Mouse (Mus musculus) cerebellum, adult 2 months (tissue): Measurements from ENCODE around the gene Cpne5. TPM values are rescaled to one million over a fixed set of nuclear protein-coding genes. Genes with fewer than 3 reads are reported as not detected.

ENCODE experiments used
- DNase-seq, 2 experiments: peaks; one replicate each; pipeline ENCODE4 v3.0.0; 2021
- H3K27ac ChIP-seq: fragments of 200-500 bp; 2 replicates; pipeline ENCODE4 v1.5.1; 2012; ENCODE audit warnings: low read length, control low read depth, inconsistent platforms; ENCODE audit not compliant: insufficient read depth
- H3K27me3 ChIP-seq: fragments of 200-500 bp; 2 replicates; pipeline ENCODE4 v1.6.1; 2012; ENCODE audit warnings: inconsistent platforms, mild to moderate bottlenecking, low read length, moderate library complexity; ENCODE audit not compliant: control insufficient read depth, insufficient read depth
- H3K4me1 ChIP-seq: fragments of 200-500 bp; 2 replicates; pipeline ENCODE4 v1.6.1; 2011; ENCODE audit warnings: low read length; ENCODE audit not compliant: control insufficient read depth, insufficient read depth
- H3K4me3 ChIP-seq: fragments of 200-500 bp; replicated peaks from 2 replicates; pipeline ENCODE3; 2011; ENCODE audit warnings: mild to moderate bottlenecking, low read depth, low read length, control low read depth; ENCODE audit not compliant: insufficient read depth
- CTCF ChIP-seq: fragments of 200-500 bp; IDR thresholded peaks from 2 replicates; pipeline ENCODE4 v1.5.1; 2011; ENCODE audit warnings: low read depth, mild to moderate bottlenecking, control low read depth, low read length, moderate library complexity, borderline replicate concordance; ENCODE audit not compliant: insufficient read depth
- POLR2A ChIP-seq: fragments of 200-500 bp; IDR thresholded peaks from 2 replicates; pipeline ENCODE4 v1.6.1; 2011; ENCODE audit warnings: low read length, control low read depth, borderline replicate concordance; ENCODE audit not compliant: insufficient read depth
- WGBS: fragments of 180-500 bp; shearing (Covaris S2); methylation state at CpG from one replicate; pipeline ENCODE4 v1.1.7; 2018; 5-methylcytosine and 5-hydroxymethylcytosine counted together
- polyA plus RNA-seq: library from polyadenylated mRNA; depleted of rRNA; stranded (reverse); fragments of >200 nt; gene quantifications from 2 replicates; pipeline ENCODE4 v1.2.3, GENCODE M21; 2012

The Cpne5 gene
- polyA plus RNA-seq, 1 experiment = 8.4 TPM

GRCm38 (mm10) chr17:29178503-29179059 is 59.4 kb downstream of the Cpne5 start:
- TF ChIP-seq POLR2A (no peak), CTCF (no peak)
- DNase-seq = no peak
- Histone ChIP-seq H3K27me3 (no peaks in the 10 kb centered on the region), H3K4me1 (no peaks in the 10 kb centered on the region), H3K4me3 (no peak overlapping the region), H3K27ac (no peak overlapping the region)
- WGBS = 69% methylated on average over 9 of the region's 9 CpGs

- Histone ChIP-seq H3K27me3 (no peaks in the 10 kb centered on the region), H3K27ac (no peak overlapping the region), H3K4me3 (no peak overlapping the region), H3K4me1 (no peaks in the 10 kb centered on the region)
- WGBS = 30% methylated on average over 9 of the region's 9 CpGs
- peak; percentile 35 to 43 for DNase-seq
- no peak for TF ChIP-seq POLR2A
- peak; percentile 65 for TF ChIP-seq CTCF
Measured at GRCm38 (mm10) chr17:29176391-29177267, 61.3 kb downstream of the Cpne5 start.

GRCm38 (mm10) chr17:29175693-29176092 is 62.3 kb downstream of the Cpne5 start:
- DNase-seq = no peak
- 61% methylated on average over 3 of the region's 3 CpGs for WGBS
- Histone ChIP-seq H3K27ac (no peak overlapping the region), H3K27me3 (no peaks in the 10 kb centered on the region), H3K4me3 (no peak overlapping the region), H3K4me1 (no peaks in the 10 kb centered on the region)
- TF ChIP-seq POLR2A = no peak
- no peak for TF ChIP-seq CTCF

- WGBS = 67% methylated on average over 8 of the region's 8 CpGs
- Histone ChIP-seq H3K27me3 (no peaks in the 10 kb centered on the region), H3K4me3 (no peak overlapping the region), H3K27ac (no peak overlapping the region), H3K4me1 (no peaks in the 10 kb centered on the region)
- DNase-seq = no peak
- TF ChIP-seq CTCF (no peak), POLR2A (no peak)
Measured at GRCm38 (mm10) chr17:29173165-29173564, 64.8 kb downstream of the Cpne5 start.

- 58% methylated on average over 10 of the region's 10 CpGs for WGBS
- H3K27ac ChIP-seq = no peak overlapping the region
- no peaks in the 10 kb centered on the region for H3K27me3 ChIP-seq
- no peak for DNase-seq
- H3K4me3 ChIP-seq = no peak overlapping the region
- H3K4me1 ChIP-seq = no peaks in the 10 kb centered on the region
- TF ChIP-seq POLR2A = no peak
- no peak for TF ChIP-seq CTCF
Measured at GRCm38 (mm10) chr17:29172062-29172461, 65.9 kb downstream of the Cpne5 start.

- WGBS = 28% methylated on average over 14 of the region's 14 CpGs
- H3K4me3 ChIP-seq = no peak overlapping the region
Measured at GRCm38 (mm10) chr17:29171001-29171772, 66.8 kb downstream of the Cpne5 start.

GRCm38 (mm10) chr17:29170431-29171000 is 67.5 kb downstream of the Cpne5 start:
- no peaks in the 10 kb centered on the region for H3K4me1 ChIP-seq
- DNase-seq = no peak
- 79% methylated on average over 14 of the region's 14 CpGs for WGBS

More at GRCm38 (mm10) chr17:29171001-29171772, 66.8 kb downstream of the Cpne5 start:
- peak; percentile 69 to 80 for DNase-seq
- no peak overlapping the region for H3K27ac ChIP-seq
- no peaks in the 10 kb centered on the region for H3K4me1 ChIP-seq
- H3K27me3 ChIP-seq = no peaks in the 10 kb centered on the region
- TF ChIP-seq CTCF (peak; percentile 97), POLR2A (no peak)

More at GRCm38 (mm10) chr17:29170431-29171000, 67.5 kb downstream of the Cpne5 start:
- H3K4me3 ChIP-seq = no peak overlapping the region
- no peak overlapping the region for H3K27ac ChIP-seq
- TF ChIP-seq POLR2A (no peak), CTCF (no peak)
- H3K27me3 ChIP-seq = no peaks in the 10 kb centered on the region
